Mouse (Mus musculus) gastrocnemius, adult 2 months (tissue): ENCODE measurements around the gene Atp1a1. TPM values are rescaled to one million over a fixed set of nuclear protein-coding genes. Genes with fewer than 3 reads are reported as not detected.

Experiments used
- DNase-seq: peaks from one replicate; pipeline ENCODE4 v3.0.0; 2022
- H3K27ac ChIP-seq: fragments of 200-600 bp; 2 replicates; pipeline ENCODE4 v1.8.1; 2022; ENCODE audit warnings: mild to moderate bottlenecking
- H3K4me3 ChIP-seq: fragments of 200-600 bp; 2 replicates; pipeline ENCODE4 v1.8.1; 2022; ENCODE audit warnings: mild to moderate bottlenecking, moderate library complexity
- CTCF ChIP-seq: fragments of 200-600 bp; IDR thresholded peaks from 2 replicates; pipeline ENCODE4 v1.8.1; 2022; ENCODE audit warnings: antibody characterized with exemption, mild to moderate bottlenecking, moderate library complexity
- intact Hi-C: fragments of 180-260 bp; cut with DNase I; formaldehyde crosslinking; loops from one replicate; pipeline ENCODE4 v1.15.1; 2025
- total RNA-seq, 2 experiments: library from RNA; stranded (reverse); gene quantifications; 2 replicates each; pipeline ENCODE4 v1.2.3; 2021

Atp1a1 gene
- total RNA-seq, 2 experiments from 2014 or later: 80.1 to 81.1 TPM

DNA sequence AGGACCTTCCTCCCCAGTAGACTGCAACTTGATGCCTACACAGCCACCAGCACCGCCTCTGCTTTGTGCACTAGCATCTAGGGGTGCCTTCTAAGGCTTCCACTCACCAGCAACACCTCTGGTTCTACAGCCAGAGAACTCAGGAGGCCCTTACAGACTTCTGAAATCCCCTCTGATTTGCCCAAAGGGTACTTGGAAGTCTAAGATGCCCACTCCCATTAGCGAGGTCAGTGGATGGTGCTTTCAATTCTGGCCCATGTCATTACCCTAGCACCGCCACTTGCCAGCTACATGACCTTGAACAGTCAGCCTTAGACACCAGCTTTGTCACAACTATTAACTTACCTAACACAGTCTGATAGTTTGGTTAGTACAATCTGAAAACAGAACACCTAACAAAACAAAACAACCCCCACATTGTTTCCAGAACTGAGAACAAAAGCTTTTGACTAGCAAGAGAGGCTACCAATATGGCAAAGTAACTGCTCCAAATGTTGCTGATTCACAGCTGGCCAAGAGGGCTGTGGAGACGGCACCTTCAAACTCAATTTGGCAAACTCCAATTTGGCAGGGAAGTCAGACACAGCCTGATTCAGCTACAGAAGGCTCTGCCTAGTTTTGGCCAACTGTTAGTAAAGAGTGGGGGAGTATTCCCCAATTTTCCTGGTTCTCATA is 6.1 kb downstream of the Atp1a1 start:
- intact Hi-C loops: no loop called here
- no peak for DNase-seq
- H3K4me3 ChIP-seq: no peak overlapping the region

DNA sequence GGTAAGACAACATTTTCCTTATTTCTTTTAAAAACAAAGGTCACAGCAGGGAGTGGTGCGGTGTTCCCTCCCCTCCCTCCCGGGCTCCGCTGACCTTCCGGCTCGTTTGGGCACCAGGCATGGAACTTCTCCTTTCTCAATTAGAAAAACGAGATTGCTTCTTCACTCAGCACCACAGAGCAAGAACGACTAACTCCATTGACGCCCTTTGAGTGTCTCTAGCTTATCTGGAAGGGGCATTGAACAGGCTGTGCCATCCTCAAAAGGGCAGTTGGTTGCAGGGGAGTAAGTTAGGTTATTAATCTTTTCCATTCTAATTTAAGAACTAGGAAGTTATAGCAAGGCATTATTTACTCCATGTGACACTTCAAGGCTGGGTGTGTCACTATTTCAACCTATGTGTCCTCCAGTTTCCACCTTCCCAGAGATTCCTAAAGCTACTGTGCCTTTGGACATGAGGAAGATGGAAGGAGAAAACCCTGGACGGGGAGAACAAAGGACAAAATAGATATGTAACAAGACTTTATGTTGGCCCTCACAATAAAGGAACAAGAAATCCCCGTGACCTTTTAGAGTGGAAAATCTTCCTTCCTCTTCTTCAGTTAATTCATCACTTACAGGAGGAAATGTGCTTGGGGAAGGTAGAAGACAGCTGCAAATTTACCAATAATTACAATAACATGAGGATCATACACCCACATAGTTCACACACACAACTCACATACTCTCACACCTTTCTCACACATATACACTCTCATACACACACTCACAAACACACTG is 7.0 kb downstream of the Atp1a1 start:
- DNase-seq: no peak
- TF ChIP-seq CTCF: no peak
- peak overlapping the region; percentile 64 for H3K27ac ChIP-seq
- intact Hi-C loops: no loop called here
- peak overlapping the region; percentile 7; the same call in 1 of the 2 replicates for H3K4me3 ChIP-seq

More for the DNA sequence above, 6.1 kb downstream of the Atp1a1 start:
- TF ChIP-seq CTCF: no peak
- H3K27ac ChIP-seq: peak overlapping the region; percentile 64

DNA sequence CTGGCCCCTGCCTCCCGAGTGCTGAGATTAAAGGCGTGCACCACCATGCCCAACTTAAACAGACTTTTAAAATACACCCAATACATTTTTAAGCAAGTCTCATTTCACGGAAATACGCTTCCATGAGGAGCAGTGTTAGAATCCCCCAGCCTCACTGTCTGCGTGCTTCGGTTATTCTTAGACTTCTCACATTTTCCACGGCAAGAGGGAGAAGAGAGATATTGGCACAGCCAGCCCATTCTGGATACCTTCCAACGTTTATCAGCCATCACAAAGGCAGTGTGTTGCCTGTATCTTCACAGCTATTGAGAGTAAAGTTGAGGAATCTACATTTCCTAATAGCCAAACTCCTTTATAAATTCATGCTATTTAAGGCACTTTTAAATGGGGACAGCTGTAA is 7.8 kb downstream of the Atp1a1 start:
- no peak overlapping the region for H3K4me3 ChIP-seq
- intact Hi-C loops: no loop called here
- no peak for TF ChIP-seq CTCF
- H3K27ac ChIP-seq: peak overlapping the region; percentile 64
- DNase-seq: no peak

DNA sequence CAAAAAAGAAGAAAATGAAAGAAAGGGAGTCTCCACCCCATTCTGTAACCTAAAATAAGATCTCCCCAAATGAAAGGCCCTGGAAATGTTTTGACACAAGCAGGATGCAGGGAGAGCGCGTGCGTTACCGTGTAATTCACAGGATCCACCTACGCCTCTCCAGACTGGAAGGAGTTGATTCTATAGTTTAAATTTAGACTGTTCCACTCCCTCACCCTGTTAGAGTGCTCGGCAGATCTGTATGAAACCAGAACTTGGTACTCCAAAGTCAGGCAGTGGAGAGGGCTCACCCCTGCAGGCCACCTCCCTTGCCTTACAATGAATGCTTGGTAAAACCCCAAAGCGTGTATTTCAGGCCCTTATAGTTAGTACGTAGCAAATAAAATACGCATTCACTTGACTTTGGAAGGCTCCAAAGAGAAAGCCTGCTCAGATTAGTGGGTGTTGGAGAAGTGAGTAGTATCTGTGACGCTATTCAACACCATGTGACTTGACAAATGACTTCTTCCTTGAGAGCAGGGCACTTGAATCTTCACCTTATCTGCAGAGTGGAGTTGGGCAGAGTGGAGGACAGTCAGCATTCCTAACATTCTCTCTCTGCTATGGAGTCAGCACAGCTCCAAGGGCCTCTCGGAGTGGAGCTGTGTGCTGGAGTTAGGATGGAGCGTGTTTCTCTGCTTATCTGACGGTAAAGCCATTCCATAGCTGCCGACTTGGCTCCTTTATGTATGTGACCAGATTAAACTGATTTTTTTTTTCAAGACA is 8.4 kb downstream of the Atp1a1 start:
- intact Hi-C loops: no loop called here
- Histone ChIP-seq H3K4me3 (no peak overlapping the region), H3K27ac (peak overlapping the region; percentile 64; the same call in 1 of the 2 replicates)
- no peak for TF ChIP-seq CTCF
- DNase-seq: no peak

DNA sequence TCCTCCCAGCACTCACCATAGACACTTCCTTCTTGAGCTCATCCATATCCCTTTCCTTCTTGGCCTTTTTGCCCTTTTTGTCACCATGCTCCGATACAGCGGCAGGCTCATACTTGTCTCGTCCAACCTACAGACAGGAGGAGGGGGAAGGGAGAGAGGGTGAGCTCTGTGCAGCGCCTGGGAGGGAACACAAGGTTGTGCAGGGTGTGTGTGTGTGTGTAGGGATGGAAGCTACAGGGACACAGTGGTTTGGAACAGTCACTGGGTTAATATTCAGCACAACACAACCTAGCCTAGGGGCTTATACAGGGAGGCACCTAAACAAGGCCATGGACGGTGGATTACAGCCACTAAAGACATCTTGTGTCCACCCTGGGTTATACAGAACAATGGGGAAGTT is 9.5 kb downstream of the Atp1a1 start:
- DNase-seq: no peak
- no peak for TF ChIP-seq CTCF
- Histone ChIP-seq H3K27ac (no peak overlapping the region), H3K4me3 (no peak overlapping the region)
- intact Hi-C loops: no loop called here

DNA sequence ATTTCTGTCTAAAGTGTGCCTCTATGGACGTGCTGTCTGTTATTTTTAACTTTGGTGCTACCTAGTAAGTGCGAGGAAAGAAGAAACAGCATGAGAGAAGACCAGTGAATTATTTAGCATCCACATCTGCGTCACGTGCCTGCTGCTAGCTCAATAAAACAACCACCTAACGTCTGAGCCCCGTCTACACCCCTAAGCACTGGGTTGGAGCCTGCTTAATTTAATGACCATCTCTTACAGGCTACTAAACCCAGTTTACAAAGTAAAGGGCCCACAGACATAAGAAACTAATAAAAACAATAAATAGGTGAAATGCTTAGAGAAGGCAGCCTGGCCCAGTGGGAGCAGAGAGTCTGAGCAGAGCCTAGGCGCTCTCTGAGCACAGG is 11.2 kb downstream of the Atp1a1 start:
- no peak overlapping the region for H3K27ac ChIP-seq
- H3K4me3 ChIP-seq: no peak overlapping the region
- DNase-seq: no peak
- TF ChIP-seq CTCF: no peak
- intact Hi-C loops: no loop called here

DNA sequence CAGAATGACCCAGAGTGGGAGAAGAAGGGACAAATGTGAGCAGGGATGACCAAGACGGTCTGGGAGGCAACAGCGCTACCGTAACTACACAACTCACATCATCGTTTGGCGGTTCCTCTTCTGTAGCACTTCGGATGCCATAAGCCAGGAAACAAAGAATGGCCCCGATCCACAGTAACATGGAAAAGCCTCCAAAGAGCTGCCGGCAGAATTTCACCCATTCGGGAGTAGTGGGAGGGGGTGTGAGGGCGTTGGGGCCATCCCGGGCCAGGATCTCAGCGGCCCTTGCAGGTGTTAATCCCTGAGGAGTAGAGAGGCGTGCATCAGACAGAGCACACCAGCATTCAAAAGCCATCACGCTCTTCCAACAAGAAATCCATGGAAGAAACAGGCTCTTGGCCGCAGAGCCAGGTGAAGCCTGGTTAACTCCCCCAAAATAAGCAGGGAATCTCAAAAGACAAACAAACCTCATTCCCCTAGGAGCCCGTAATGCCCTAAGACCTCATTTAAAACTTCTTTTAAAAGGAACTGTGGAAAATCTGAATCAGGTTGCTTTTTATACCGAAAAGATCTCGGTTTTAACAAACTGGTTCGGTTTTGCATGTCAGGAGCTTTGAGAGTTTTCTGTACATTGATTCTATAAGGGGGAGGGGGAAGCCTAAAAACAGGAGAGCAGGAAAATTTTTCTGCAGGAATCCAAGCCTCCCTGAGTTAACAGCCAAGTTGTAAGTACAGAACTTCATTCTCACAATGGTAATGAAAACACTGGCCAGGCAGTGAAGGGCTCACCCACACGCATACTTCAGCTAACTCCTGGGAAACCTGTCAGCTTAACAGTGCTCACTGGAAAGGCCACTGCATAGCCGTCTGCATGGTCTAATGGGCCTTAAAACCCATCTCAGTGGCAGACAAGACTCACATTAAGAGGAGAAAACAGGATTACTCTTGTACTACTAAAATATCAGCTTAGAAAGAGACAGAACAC is 11.9 kb downstream of the Atp1a1 start:
- intact Hi-C loops: no loop called here
- H3K4me3 ChIP-seq: no peak overlapping the region
- DNase-seq: no peak
- no peak overlapping the region for H3K27ac ChIP-seq
- no peak for TF ChIP-seq CTCF

DNA sequence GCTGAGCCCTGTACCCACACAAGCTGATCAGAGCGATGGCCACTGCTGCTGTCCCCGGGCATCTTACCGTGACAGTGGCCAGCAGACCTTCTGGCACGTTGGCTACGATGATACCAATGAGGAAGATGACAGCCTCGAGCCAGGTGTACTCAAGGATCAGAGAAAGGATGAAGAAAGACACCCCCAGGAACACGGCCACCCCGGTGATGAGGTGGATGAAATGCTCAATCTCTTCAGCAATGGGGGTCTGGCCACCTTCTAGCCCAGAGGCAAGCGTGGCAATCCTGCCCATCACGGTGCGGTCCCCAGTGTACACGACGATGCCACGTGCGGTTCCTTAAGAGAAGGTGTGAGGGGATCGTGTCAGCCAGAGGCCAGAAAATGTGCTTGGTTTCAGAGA is 14.1 kb downstream of the Atp1a1 start:
- TF ChIP-seq CTCF: no peak
- no peak for DNase-seq
- intact Hi-C loops: no loop called here
- Histone ChIP-seq H3K4me3 (no peak overlapping the region), H3K27ac (no peak overlapping the region)

DNA sequence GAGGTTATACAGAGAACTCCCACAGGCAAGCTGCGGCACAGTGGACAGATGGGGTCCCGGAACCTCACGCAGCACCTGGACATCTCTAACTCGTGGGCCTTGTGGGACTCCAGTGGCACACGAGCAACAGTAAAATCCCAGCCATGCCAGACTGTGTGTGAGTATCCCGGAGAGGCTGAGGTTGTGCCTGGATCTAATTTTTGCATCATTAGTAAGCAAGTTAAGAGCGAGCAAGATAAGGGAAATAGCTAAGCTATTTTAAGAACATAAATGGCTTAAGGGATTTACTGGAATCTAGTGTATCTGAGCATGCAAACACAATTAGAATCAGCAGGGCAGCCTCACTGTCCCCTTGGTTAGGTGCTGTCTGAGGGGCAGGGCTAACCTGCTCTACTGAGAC is 16.2 kb downstream of the Atp1a1 start:
- TF ChIP-seq CTCF: no peak

DNA sequence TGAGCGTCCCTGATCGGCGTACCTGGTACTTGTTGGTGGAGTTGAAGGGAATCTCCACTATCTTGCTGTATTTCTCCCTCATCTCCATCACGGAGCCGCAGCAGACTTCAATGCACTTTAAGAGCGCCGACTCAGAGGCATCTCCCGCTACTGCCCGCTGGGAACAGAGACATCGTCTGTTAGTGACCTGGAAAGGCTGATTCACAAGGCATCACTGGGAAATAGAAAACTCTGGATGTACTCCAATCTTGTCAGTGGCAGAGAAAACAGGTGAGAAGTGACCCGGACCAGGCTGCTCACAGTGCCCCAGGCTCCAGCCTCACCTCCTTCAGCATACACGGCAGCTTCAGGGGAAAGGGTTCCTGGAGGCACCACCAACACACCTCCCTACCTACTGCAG is 17.7 kb downstream of the Atp1a1 start:
- TF ChIP-seq CTCF: no peak
- no peak for DNase-seq
- intact Hi-C loops: no loop called here
- H3K4me3 ChIP-seq: no peak overlapping the region
- no peak overlapping the region for H3K27ac ChIP-seq

More for the DNA sequence above, 16.2 kb downstream of the Atp1a1 start:
- Histone ChIP-seq H3K4me3 (no peak overlapping the region), H3K27ac (no peak overlapping the region)
- DNase-seq: no peak
- intact Hi-C loops: no loop called here

DNA sequence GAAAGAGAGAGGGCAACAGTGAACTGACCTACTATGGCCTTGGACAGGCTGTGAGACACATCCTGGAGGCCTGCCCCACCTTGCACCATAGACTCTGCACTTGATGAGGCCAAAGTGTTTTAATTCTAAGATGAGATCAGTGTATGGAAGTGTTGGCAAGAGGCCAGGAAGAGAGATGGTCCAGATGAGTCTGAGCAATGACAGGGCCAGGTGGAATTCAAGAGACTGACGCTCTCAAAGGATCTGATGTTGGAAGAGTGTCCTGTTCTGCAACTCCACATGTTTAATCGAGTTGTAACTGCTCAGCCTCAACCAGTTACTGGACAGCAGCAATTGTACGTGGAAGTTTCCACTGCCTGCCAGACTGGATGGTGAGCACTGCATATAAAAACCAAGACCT is 26.4 kb downstream of the Atp1a1 start:
- Histone ChIP-seq H3K4me3 (no peak overlapping the region), H3K27ac (no peak overlapping the region)
- TF ChIP-seq CTCF: no peak
- intact Hi-C loops: no loop called here
- no peak for DNase-seq

DNA sequence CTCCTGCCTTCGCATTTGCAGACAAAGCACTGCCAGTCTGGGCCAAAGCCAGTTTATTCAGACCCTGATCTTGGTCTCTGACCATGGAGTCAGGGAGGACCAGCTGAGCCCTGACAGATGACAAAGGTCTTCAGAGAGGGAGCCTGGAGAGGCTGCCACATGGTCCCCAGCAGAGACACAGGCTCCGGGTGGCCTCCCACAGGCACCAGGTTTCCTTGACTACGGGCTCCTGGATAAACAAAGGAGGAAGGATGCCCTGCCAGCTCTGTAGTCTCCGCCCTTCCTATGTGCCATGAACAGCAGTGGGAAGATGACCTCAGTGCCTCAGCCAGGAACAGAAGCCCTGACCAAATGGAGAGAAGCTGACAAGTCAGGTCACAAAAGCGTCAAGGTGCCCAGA is 27.1 kb downstream of the Atp1a1 start:
- H3K27ac ChIP-seq: no peak overlapping the region
- TF ChIP-seq CTCF: no peak

More for the DNA sequence above, 27.1 kb downstream of the Atp1a1 start:
- no peak for DNase-seq
- intact Hi-C loops: no loop called here
- H3K4me3 ChIP-seq: no peak overlapping the region
